Mouse (Mus musculus) ES-Bruce4 (cell line): ENCODE measurements around the gene Gm2a.

Experiments
- CTCF ChIP-seq: IDR thresholded peaks from one replicate; pipeline ENCODE4 v1.8.1; 2011; ENCODE audit warnings: low read depth, low read length
- EP300 ChIP-seq: IDR thresholded peaks from 2 replicates; pipeline ENCODE4 v1.6.1; 2011; ENCODE audit warnings: low read depth, low read length; ENCODE audit not compliant: insufficient read depth
- POLR2A ChIP-seq: IDR thresholded peaks from one replicate; pipeline ENCODE4 v1.8.1; 2011; ENCODE audit warnings: low read length; ENCODE audit not compliant: insufficient read depth

- TF ChIP-seq POLR2A: no peak
- TF ChIP-seq CTCF: no peak
- TF ChIP-seq EP300: no peak
These were observed 31.0 kb upstream of the Gm2a start for GRCm38 (mm10) chr11:55066921-55067320.
